Mouse (Mus musculus) hematopoietic stem cell, adult 5-6 weeks (primary cell): ENCODE measurements around the gene Arrdc2. TPM values are rescaled to one million over a fixed set of nuclear protein-coding genes. Genes with fewer than 3 reads are reported as not detected.

Experiments
- ATAC-seq, 2 experiments: fragments of 125-278 bp in 1 of 2; replicated peaks in 1 of 2; 2 replicates each; pipeline ENCODE4 v1.8.0; 2016 to 2017; ENCODE audit warnings: inconsistent platforms in 2 of 2, mild to moderate bottlenecking in 2 of 2, moderate number of reproducible peaks in 2 of 2, low read depth in 1 of 2, moderate TSS enrichment in 1 of 2; ENCODE audit not compliant: low FRiP score in 2 of 2, poor library complexity in 2 of 2, severe bottlenecking in 2 of 2, insufficient read depth in 1 of 2, low TSS enrichment in 1 of 2
- total RNA-seq: library from RNA; stranded (forward); fragments of 172-1452, 232-1000 nt; gene quantifications from 2 replicates; pipeline ENCODE4 v1.2.3, GENCODE M21; 2017

Gene Arrdc2
- total RNA-seq = 8.6 and 8.8 TPM in 2 replicates

DNA sequence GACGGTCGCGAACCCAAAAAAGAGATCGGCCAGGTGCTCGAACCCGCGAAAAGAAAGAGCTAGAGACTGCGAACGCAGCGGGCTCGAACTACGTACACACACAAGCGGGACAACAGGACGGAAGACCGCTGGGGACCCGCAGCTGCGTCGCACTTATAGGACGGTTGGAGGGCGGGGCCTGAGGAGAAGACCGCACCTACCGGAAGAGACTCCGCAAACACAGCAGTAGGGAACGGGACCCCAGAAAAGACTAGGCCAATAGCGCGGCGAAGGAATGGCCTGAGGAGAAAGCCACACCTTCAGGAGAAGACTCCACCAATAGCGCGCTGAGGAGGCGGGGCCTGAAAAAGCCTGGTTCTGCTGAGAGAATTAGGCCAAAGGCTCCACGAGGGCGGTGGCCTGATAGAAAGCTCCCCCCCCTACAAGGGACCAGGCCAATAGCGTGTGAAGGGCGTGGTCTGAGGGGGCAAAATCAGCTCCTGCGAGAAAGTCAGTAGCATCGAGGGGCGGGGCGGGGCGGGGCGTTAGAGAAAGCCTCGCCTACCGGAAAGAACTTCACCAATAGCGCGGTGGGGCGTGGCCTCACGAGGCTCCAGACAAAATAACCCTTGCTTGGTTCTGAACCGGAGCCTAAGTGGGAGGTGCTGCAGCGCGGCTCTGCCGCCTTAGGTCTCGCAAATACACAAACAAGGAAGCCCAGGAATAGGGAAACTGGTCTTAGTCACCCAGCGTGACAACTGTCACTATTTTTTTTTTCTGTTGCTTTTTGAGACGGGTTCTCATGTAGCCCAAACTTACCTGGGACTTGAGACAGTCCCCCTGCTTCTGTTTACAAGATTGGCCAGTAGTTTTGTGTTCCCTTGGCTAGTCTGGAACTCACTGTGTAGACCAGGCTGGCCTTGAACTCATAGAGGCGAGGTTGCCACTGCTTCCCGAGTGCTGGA is at the start of gene Arrdc2:
Arrdc2 (minus strand) TSS at position 313 of the 944 bp plus-strand sequence.
- peak; percentile 86 to 87 for ATAC-seq

DNA sequence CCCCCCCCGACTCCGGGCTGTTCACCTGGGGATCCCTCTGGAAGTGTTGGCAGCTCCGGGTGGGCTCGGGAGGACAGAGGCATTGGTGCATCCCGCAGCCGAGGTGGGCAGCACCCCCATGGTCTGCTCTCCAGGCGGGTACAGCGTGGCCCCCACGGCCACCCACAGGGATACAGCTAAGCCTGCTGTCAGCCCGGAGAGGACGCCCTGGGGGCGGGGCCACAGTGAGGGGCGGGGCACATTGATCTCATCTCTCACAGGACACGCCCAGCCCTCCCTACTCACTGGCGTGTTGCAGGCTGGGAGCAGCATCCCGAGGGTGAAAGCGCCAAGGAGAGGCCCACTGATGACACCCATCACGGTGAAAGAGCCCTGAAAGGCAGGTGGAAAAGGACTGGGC is 48.1 kb upstream of the Arrdc2 start:
- no peak for ATAC-seq

DNA sequence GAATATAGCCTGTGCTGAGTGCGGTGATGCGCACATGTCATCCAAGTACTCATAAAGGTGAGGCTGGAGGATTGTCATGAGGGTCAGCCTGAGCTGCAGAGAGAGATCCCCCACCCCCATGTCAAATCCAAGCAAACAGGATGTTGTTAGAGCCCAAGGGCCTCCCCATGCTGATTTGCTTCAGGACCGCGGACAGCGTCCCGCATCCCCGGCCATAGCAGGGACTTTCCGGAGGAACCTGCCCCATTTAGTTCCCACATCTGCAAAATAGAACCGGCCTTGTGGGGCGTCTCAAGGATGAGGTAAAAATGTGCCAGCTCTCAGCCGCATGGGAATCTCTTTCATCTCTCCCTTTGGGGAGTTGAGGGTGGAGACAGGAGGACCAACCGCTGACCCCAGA is 46.1 kb upstream of the Arrdc2 start:
- peak; percentile 53 to 57; a peak in 3 of 4 replicates for ATAC-seq

DNA sequence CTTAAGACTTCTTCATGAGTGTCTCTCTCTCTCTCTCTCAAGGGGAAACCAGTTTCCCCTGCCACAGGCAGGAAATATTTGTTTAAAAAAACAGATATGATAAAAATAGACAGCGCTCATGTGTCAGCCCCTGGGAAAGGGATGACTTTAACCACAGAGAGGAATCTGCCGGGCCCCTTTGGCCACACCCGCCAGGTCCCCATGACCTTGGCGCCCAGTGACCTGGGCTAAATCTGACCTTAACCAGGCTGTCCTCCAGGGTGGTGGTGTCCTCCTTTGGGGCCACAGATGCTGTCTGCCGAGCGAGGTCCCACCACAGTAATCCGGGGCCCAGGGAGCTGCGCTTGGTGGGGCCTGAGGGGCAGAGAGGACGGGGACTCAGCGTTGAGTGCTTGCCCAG is 45.2 kb upstream of the Arrdc2 start:
- ATAC-seq = no peak

DNA sequence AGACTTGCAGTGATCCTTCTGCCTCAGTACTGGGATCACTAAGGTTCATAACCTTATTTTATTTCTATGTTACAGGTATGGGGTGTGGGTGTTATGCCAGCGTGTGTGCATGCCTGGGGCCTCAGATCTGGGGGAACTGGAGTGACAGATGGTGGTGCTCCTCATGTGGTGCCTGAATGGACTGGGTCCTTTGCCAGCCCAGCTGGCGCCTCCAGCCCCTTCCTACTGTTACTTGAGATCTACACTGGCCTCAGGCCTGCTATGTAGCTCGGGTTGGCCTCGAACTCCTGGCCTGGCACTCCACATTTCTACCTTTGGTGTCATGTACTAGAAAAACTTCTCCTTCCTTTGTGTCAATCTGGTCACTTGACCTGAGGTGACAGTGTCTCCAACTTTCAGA is 44.7 kb upstream of the Arrdc2 start:
- ATAC-seq = no peak

DNA sequence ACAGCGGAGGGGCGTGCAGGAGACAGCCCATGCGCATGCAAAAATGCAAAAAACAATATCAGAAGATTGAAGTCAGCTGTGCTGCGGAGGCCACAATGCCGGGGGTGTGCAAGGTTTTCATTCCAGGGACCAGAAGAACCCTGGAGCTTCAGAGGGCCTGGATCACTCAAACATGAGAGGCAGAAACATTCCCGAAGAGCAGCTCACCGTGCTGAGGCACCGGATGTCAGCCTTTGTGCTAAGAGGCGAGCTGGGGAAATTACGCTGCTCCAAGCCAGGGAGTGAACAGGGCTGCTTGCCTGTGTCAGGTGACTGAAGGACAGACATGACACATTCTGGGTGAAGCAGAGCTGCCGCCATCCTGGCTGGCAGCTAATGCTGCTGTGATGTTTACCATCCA is 41.0 kb upstream of the Arrdc2 start:
- no peak for ATAC-seq

DNA sequence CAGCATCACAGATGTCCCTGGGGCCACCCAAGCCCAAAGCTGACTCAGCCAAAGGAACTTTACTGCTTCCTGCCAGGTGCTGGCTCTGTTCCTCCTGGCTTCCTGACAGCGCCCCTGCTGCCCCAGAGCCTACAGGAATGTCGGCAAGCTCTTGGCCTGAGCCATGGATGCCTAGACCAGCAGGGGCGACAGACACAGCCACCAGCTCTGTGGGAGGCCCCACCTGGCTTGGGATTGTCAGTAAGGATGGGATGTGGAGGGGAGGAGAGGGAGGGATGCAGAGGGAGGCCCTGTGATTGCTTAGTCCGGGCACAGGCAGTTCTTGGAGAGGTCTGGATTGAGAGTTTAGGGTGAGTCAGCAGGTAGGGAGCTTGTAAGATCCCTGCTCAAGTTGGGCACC is 40.6 kb upstream of the Arrdc2 start:
- peak in 1 of 2 experiments; percentile 44; a peak in 1 of 4 replicates for ATAC-seq

DNA sequence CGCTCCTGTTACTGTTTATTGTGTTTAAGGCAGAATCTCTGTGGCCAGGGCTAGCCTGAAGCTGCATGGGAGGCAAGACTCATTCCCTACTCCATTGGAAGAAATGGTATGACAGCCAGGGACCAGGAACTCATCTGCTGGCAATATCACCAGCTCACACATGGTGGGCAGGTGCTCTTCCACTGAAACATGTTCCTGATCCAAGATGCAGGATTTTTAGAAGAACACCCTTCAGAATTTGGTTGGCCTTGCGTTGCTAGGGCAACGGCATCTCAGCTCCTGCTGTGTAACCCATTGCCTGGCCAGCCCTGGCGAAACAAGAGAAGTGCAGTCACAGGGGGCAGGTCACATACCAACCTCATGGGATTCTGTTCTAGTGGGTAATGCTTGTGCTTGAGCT is 40.0 kb upstream of the Arrdc2 start:
- no peak for ATAC-seq

DNA sequence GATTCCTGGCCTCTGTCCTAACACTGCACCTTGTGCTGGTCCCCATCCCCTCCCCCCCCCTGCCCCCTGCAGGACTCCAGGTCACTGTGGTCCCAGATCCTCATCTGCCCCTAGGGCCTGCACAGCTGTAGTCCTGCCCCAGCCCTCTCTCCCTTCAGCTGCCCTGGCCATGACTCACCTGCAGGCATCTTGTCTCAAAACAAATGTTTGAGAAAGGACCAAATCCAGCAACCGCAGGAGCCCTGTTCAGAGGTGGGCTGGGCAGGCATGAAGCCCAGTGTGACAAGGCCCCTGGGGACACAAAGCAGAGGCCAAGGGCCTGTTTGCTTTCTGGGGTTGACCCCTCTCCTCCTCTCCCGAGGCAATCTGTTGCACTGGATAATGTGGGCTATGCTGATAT is 38.7 kb upstream of the Arrdc2 start:
- ATAC-seq = no peak

DNA sequence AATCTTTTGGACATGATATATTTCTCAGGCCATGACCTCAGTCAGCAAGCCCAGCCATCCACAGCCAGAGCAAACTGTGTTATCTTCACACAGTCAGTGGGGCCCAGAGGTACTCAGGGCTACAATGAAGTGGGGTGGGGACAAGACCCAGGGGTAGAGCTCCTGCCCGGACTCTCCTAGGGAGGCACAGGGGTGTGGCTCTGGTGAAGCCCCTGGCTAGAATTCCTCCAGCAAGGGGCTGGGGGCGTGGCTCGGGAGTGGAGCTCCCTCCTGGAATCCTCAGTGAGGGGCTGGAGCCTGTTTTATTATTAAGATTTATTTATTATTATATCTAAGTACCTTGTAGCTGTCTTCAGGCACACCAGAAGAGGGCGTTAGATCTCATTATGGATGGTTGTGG is 36.9 kb upstream of the Arrdc2 start:
- no peak for ATAC-seq

DNA sequence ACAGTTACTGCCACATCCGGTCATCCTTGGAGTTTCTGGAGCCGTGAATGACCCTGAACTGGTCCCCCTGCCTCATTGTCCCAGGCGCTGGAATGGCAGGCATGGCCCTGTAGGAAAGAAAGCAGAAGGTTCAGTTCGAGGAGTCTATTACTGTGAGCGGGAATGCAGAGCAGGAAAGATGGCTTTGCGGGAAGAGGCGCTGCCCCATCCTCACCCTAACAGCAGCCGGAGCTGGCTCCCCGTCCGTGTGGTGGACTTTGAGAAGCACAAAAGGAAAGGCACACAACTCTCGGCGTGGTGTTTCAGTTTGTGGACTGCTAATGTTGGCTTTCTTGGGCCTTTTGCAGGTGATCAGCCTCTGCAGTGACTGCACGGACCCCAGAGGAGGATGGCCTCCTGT is 34.9 kb upstream of the Arrdc2 start:
- ATAC-seq = no peak

DNA sequence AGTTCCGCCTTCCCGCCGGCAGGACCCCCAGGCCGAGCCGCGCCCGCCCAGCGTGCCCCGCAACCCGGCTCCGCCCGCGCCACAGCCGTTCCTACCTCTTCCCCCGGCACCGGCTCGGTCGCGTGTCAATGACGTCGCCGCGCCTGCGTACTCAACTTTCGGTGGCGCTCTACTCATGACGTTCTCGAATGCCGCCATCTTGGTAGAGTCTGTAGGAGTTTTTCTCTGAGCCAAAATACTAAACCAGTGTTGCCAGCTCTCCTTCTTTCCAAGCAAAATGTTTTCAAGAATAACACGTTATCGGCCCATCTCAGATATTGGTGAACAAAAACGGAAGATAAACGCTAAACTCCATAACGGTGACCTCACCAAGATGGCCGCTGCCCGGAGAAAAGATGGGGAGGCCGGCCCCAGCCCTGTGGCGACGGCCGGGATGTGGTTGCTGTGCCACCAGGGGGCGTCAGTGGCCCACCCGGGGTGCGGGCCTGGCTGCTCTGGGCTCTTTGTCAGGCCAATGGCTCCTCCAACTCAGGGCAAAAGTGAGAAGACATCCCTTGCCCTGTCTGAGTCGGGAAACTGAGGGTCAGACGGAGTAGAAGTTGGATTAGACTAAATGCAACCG is 34.0 kb upstream of the Arrdc2 start, which contains the start of gene Ccdc124:
Ccdc124 (minus strand) TSS at position 572 of the 622 bp plus-strand sequence.
- peak; percentile 83 to 88 for ATAC-seq

DNA sequence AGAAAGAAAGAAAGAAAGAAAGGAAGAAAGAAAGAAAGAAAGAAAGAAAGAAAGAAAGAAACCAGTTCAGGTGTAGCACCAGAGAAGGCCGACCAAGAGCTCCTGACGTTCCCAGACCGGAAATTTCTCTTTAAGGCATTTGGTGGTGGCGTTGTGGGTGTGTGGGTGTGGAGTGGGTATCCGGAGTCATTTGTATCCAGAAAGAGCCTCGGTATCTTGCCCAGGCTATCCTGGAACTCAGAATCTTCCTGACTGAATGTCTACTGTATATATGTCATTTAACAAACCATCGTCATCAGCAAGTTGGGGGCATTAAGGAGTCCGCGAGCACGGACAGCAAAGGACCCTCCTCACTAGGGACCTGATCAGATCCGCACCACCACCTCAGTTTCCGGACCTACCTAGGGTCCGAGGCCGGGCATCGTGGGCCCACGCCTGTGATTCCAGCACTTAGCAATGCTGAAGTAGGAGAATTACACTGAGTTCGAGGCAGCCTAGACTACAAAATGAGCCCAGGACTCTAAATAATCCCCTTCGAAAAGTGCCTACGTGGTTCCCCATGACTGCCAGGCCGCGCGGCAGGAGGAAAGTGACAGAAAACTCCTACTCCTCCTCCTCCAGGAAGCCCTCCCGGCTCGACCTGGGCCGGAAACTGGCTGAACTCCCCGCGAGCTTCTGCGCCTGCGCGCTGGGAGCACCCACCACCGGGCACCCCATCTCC is 33.3 kb upstream of the Arrdc2 start:
- ATAC-seq = no peak

DNA sequence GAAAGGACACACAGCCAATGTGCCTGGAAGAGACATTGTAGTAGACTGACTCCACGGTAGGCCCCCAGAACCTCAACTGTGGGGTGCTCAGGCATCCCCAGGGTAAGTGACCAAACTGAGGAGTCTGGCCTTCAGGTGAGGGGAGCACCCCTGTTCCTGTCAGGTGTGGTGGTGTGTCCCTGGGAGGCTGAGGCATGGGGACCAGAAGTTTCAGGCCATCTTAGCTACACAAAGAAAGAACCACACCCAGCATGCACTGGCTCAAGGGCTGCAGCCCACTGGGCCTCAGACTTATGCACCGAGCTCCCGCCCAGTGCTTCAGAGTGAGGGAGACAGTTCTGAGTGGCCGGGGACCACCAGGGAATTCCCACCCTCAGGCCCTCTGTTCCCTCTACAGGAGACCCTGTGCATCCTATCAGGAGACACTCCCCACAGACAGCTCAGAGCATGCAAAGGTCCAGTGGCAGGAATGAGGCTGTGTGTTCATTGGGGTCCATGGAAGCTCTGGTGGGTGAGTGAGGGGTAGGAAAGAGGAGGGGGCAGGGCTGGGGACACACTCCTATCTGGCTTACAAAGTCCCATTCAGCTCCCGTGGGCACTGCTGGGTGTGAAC is 31.8 kb upstream of the Arrdc2 start:
- no peak for ATAC-seq

DNA sequence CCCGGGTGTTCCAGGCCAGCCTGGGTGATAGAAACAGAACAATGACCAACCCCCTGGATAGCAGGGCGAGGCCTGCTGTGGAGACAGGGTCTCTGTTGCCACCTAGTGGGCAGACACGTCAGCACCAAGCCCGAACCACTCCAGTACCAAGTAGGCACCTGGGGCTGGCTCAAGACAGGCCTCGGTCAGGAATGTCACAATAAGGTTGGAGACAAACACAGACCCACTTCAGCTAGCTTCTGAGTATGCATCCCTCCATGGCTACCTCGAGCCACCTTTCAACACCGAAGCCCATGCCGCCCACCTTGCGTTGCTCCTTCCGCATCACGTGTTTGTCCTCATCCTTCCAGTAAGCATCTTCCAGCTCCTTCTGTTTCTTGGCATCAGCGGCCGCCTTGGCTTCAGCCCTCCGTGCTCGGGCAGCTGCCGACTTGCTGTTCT is 30.1 kb upstream of the Arrdc2 start:
- peak; percentile 44 to 46; a peak in 3 of 4 replicates for ATAC-seq

DNA sequence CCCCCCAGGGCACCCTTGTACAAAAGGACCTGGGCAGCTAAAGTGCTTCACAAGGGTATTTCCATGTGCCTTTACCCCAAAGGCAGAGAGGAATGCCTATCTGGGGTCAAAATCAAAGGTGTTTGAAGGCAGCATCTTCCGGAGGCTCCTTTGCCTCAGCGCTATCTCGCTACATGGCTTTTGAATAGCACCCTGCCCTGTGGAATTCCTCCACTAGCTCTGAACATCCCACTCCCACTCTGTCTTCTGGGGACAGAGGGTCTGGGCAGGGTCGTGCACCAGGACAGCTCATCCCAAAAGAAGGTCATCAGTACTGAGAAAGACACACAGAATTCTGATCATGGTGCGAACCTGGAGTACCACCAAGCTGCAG is 29.7 kb upstream of the Arrdc2 start:
- no peak for ATAC-seq

DNA sequence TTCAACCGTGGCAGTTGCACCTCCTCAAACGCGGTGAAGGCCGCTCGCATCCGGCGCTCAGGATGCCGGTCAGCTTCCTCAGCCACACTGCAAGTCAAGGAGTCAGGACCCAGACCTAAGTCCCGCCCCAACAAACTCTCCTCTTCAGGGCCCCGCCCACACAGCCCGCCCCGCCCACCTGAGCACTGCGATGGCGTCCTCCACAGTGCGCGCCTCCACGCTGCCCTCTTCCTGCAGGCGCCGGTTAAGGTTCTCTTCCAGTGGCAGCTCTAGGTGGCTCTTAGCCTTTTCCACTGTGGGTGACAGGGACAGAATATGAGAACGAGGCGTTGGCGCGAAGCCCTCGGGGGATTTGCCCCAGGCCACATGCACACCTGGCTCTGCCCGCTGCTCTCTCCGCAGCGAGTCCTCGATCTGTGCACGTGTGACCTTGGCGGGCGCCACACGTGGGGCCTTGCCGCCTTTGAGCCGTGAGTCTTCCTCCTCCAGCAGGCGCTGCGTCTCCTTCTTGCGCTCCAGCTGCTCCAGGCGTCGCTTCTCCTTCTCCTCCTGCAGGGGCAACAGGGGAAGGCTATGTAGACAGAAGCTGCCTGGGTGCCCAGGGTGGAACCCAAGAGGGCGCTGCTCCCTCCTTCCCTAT is 29.2 kb upstream of the Arrdc2 start:
- peak; percentile 19 to 29; a peak in 2 of 4 replicates for ATAC-seq
